Mouse (Mus musculus) adrenal gland, adult 18-20 months (tissue): Measurements from ENCODE around the gene Nf2. TPM values are rescaled to one million over a fixed set of nuclear protein-coding genes. Genes with fewer than 3 reads are reported as not detected.
A peak's percentile ranks its signal among the peaks of the same experiment; 100 is the strongest.
"Not testable (repeated sequence)": the region's sequence is repeated elsewhere in the genome, so short reads cannot be mapped to it uniquely, and the experiment has no call there.

Source experiments
- DNase-seq, 2 experiments: peaks; one replicate each; pipeline ENCODE4 v3.0.0; 2021 to 2022; ENCODE audit warnings: low spot score in 2 of 2
- total RNA-seq, 2 experiments: library from RNA; stranded (reverse); gene quantifications; 1 replicate in 1 of 2; 2 replicates in 1 of 2; pipeline ENCODE4 v1.2.3; 2021

Nf2 gene
- total RNA-seq, 2 experiments from 2014 or later, result 63.4 to 136 TPM

DNA sequence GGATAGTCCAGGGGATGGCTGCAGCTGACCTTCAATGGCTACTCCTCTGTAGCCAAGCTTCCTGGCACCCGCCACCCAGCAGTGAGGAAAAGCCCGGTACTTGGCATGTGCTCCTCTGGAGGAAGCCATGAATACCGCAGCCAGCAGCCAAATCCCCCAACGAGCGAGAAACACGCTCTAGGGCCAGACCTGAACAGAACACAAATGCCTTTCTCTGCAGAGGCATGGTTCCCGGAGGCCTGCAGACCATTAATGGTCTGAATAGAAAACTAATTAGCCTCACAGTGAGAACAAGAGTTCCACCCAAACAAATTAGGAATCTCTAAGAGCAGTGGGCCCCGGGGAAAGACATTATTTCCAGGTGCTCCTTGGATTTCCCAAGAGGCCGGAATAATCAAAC lies 46.3 kb downstream of the Nf2 start:
- peak in 1 of 2 experiments; percentile 25 for DNase-seq

DNA sequence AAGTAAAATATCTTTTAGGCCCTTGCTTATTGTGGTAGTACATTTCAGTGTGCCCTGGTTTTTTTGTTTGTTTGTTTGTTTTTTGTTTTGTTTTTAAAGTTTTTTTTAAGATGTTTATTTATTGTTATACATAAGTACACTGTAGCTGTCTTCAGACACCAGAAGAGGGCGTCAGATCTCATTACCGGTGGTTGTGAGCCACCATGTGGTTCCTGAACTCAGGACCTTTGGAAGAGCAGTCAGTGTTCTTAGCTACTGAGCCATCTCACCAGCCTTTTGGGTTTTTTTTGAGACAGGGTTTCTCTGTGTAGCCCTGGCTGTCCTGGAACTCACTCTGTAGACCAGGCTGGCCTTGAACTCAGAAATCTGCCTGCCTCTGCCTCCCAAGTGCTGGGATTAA lies 46.9 kb downstream of the Nf2 start:
- DNase-seq, result not testable (repeated sequence)

DNA sequence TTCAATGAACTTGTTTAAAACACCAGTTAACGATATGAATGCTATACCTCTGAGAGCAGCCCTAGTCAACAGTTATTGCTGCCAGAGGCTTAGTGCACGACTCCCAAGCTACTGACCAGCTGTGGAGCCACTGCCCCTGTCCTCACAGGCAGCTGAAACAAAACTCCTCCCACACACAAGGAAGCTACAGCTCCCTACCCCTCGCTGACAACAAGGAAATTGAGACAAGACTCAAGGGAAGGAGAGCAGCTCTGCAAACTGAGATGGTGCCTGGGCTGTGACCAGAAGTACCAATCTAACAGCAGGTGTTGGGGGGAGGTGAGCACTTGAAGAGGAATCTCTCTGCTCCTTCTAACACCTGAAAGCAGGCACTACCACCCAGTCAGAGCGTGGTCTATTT lies 48.7 kb downstream of the Nf2 start:
- no peak for DNase-seq

DNA sequence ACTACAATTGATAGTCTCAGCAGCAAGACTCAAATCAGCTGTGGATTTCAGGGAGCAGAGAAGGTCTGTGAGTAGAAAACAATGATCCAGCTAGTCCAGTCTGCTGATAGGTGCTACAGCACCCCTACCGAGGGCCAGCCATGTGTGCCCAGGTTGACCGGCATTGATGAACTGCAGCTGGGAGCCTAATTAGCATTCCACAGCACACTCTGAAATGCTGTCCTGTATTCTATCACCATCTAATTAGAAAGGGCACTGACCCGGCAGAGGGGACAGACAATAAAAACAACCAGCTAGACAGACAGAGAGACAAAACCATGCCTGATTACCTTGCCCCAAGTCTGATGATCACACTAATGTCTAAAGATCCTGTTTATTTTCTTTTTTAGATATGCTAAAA lies 56.3 kb downstream of the Nf2 start:
- DNase-seq, result no peak

DNA sequence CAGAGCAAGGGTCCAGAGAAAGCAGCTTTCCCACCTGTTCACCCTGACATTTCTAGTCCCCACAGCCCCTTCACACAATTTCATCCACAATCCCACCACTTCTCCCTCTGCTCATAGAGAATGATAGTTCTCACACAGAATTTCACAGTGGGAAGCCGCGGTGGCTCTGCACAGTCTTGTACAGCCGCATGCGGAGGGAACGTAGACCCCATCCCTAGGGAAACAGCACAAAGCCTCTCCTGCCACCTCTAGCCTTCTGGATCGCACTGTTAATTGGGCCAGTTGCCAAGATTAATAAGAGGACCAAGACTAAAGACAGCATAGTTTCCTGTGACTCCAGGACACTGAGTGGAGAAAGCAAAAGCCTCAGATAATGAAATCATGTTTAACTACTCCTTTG lies 57.8 kb downstream of the Nf2 start:
- DNase-seq, result no peak

DNA sequence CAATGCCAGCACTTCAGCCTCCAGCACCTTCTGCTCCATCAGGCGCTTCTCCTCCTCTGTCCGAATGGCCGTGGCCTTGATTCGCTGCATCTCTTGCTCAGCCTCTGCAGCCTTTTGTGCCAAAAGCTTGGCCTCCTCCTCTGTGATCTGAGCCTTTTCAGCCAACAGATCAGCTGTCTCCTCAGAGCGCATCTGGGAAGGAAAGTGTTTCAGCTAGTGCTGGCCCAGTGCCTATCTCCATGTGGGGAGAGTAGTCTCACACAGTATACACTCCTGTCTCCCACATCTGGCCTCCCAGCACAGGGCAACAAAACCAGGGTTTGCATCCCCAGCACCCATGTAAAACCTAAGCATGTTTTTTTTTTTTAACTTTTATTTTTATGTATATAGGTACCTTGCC lies 59.6 kb downstream of the Nf2 start:
- DNase-seq, result no peak

DNA sequence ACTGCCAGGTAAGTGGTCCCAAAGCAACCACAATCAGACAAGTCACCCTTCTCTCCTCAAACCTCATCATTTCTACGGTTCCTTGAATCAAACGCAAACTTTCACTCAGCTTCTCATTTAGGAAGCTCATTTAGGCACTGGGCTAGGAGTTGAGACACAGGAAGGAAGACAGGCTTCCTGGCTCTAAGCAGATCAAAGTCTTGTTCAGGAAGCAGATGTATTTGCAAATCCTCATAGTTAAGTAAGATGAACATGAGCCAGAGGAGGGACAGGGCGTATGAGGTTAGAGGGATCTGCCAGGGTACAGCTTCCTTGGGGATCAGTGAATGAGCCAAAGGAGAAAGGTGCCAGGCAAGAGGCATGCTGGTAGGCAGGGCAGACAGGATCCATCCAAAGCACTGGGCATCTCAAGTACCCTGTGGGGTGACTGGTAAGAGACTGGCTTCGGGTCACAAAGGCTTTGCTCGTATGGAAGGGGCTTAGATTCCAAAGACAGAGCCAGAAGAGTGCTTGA lies 64.7 kb downstream of the Nf2 start:
- no peak for DNase-seq

DNA sequence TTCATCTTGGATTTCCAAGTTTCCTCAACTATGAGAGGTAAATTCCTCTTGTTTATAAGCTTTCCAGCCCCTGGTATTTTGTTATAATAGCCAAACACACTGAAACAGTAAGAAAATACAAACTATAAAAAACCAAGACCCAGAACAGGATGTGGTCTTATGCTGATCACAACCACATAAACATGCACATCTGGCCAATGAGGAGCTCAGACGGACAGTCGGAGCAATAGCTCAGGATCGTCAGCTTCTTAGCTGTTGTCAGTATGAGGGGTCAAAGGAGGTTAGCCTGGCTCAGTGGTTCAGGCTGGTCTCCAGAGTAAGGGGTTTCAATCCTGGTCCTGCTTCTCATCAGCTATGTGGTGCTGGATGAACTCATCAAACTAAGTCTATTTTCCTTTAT lies 66.2 kb downstream of the Nf2 start:
- no peak for DNase-seq

DNA sequence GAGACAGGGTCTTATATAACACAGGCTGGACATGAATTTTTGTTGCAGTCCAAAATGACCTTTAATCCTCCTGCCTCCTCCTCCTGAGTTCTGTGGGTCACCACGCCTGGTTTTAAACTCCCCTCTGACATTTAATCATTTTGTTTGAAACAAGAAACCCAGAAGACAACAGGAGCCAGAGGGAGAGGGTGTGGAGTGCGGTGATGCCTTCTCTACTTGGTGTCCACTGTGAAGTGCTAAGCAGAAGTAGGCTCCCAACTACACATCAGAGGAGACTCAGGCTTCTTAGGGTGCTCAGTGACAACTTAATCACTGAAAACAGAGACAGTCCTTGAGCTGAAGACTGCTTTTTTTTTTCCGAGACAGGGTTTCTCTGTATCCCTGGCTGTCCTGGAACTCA lies 68.4 kb downstream of the Nf2 start:
- DNase-seq, result no peak

DNA sequence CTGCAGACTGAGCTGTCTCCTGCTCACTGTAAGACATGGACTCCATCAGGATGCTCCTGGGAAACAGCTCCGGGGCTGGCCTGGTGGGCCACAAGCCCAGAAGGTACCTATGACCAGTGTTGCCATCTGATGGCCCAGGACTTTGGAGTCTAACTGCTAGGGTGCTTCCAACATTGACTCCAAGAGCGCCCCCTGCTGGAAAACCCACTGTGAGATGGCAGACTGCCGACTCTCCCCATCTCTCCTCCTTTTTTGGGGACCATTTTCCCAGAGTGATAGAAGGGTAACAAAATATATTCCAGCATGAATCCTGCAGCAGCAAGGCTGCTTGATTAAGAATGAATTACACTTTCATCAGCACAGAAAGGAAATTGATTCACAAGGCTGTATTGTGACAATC lies 76.4 kb downstream of the Nf2 start:
- DNase-seq, result peak; percentile 77

DNA sequence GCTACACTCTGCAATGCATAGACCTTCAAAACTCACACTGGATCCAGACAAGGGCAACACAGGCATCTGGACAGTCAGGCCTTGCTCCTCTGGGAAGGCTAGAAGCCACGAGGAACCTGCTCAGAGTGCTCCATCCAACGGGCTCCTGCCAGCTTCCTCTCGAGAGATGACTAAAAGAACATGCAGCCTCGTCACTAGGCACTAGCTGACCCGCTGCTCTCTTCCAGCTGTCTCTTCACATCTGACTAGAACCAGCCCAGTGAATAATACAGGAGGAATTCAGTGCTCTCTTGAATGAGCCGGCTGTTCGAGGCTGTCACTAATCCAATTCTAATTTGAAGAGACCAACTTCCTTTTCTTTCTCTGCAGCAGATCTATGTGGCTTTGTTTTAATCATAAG lies 77.6 kb downstream of the Nf2 start:
- DNase-seq, result no peak

DNA sequence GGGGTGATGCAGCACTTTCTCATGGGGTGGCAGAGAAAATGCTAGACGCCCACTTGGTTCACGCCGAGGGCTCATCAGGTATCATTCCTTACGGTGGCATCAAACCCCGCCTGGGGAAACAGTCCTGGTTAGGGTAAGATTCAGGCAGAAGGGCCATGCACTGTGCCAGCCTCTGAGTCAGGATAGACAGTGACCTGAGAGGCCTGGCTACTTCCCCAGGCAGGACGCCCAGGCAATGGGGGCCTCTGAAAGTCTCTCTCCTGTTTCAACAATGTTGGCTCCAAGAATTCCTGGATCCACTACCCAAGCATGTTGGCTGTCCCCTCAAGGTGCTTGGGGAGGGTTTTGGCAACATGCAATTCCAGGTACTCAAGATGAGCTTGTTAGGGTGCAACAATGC lies 79.5 kb downstream of the Nf2 start:
- DNase-seq, result no peak

DNA sequence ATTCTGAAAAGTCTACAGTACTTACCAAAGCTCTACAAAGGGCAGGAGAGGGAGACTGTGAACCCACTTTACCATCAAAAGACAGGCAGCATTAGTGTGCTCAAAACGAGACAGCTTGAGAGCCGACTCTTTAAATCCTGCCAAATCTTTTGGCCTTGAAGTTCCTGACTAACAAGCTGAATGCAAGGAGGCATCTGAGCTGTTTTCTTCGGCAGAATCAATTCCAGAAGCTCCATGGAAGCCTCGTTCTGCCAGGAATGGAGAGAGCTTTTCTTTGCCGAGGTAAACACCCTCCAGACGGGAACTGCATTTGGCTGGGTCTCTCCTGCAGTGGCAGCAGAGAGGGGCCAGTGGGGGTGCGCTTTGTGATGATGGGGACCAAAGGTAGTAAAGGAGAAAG lies 80.0 kb downstream of the Nf2 start:
- no peak for DNase-seq

DNA sequence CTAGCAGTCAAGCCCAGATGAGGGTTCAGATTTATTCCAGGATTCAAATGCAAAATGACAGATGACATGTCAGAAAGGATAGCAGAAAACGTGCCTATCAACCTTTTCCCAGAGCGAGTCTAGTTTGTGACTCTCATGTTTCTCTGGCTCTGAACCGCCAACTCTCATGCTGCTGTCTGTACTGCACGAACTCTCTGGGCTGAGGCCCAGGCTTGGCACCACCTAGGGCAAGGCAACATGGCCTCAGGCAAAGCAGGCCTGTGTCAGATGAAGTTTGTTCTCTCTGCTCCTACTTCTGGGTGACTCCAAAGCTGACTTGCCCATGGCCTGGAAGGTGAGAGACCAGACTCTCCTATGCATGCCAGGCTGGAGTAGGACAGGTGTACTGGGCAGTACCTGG lies 80.9 kb downstream of the Nf2 start:
- no peak for DNase-seq

DNA sequence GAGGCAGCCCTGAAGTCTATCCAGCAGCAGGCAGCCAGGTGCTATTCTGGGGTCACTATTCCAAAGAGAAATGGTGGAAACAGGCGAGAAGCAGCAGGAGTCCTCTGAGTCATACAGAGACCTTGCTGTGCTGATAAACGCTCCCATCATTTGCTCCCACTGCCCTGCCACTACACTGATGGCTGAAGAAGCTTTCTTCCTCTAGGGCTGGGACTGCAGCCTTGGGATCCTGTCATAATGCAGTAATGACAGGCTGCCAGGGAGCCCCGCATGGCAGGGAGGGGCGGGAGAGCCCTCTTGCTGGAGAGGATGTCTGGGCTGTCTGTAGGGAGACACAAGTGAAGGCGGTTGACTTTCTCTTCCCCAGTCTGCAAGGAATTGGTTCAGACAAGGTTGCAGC lies 84.9 kb downstream of the Nf2 start:
- DNase-seq, result peak in 1 of 2 experiments; percentile 32

DNA sequence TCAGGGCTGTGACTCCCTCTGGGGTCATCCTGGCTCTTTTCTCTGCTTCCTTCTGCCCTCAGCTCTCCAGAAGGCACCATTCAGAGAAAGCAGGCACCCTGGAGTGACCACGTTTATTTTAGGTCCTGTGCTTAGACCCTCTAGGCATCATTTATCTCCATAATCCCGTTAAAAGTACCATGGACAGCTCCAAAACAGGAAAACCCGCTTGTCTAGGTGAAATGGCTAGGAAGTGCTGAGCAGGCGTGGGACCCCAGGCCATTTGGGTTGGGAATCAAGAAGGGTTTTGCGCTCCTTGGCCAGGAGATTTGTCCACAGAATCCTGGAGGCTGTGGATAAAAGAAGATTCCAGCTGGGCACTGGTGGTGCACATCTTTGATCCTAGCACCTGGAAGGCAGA lies 85.7 kb downstream of the Nf2 start:
- no peak for DNase-seq

DNA sequence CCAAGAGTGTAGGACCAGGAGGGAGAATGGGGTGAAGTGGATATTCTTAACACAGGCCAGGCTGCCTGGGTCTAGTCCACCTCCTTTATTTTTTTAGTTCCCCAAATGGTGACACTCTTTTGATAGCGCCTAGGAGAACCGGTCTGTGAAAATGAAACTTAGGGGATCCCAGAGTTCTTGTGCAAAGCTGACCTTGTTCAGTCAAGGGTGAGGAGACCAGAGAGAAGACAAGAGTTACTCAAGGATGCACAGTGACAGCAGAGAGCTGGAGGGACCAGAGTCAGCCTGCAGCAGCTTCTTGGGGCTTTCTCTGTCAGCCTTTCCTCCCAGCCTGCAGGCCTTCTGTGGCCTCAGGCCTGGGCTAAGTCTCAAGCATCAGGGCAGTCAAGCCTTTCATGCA lies 86.8 kb downstream of the Nf2 start:
- DNase-seq, result no peak

DNA sequence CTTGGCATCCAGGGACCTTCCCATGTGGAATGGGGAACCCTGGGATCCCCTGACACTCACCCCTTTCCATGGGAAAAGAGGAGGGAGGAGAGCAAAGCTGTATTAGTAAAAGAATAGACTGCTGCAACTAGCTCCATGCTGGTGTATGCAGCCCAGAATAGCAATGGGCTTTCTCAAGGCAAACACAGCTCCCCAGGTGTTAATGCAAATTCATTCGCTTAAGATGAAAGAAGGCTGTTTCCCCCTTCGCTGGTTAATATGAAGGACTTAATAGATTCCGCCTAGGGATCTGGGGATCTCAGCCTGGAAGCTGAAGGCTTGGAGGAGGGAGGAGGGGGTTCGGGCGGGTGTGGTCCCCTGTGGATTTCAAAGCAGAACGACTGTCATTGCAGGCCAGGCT lies 87.3 kb downstream of the Nf2 start:
- DNase-seq, result no peak

DNA sequence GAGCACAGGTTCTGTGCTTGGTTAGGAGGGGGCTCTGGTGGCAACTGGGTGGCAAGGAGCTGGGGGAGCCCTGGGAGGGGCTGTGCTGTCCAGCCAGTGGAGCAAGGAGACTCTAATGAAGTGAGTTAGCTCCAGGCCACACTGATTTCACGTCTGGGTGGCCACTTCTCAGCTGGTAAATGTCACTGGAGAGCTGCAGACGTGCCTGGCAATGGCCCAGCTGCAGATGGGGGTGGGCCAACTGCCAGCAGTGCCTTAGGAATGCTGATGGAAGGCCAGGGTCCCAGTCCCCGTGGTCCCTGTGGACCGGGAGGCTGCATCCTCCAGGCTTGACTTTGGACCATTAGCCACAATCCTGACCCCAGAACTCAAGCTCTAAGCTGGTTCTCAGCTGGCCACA lies 88.9 kb downstream of the Nf2 start:
- no peak for DNase-seq

DNA sequence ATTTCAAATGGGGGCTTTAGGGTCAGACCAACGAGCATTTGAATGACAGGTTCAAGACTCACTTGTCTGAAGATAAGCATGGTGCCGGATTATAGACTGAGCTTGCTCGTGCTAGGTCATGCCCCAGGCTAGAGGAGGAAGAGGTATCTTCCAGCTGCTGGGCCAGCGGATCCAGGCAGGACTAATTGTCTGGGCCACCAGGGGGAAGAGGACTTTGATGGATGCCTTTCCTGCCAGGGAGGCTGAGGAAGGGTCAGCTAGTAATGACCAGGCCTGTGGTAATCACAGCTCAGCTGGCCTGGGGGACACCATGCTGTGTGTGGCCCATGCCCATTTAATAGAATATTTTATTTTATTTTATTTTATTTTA lies 91.6 kb downstream of the Nf2 start:
- no peak for DNase-seq

DNA sequence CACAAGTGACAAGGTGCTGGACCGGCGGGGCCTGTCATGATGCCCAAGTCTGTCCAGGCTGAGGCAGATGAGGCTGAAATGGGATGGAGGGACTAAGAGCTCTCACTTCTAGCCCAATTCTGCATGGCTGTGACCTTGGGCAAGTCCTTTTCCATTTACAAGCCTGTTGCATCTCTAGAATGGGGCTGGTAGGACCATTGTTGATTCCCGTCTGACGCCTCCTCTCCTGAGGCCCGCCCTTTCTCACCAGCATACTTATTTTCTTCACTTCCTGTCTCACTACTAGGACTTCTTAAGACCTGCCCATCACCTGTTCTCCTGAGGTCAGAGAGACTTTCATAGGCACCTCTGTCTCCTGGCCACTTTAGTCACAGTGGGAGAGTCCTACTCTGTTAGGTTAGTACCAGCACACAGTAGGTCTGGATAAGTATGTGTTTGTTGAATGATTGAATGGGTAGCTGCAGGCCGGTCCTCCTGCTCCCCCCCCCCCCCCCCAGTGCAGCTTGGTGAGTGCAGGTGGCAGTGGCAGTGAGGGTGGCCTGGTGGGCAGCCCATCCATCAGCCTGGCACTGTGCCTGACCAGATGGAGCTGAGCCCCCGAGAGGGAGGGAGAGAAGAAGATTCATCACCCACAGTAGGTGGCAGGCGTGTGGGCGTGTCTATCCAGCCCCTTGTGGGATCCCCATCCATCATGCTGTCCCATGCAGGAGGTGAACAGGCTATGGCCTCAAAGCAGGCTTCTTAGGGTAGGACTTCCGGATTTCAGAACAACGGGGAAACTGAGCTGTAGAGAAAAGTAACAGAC lies 92.2 kb downstream of the Nf2 start:
- DNase-seq, result no peak

DNA sequence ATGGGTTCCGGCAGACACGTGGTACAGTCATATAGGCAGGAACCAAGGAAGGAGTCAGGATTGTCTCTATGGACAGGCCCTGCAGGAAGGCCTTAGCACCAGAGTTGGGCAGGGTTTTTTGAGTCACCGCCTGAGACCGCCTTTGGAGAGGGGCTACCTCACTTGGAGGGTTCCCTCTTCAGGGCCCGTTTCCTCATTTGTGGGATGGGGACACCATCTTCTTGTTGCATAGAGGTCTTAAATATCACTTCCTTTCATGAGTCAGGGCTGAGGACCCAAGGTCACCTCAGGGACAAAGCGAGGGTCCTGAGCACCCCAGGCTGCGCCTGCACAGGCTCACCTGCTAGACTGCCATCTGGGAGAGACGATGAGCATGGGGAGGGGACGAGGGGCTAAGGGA lies 92.9 kb downstream of the Nf2 start:
- DNase-seq, result no peak

DNA sequence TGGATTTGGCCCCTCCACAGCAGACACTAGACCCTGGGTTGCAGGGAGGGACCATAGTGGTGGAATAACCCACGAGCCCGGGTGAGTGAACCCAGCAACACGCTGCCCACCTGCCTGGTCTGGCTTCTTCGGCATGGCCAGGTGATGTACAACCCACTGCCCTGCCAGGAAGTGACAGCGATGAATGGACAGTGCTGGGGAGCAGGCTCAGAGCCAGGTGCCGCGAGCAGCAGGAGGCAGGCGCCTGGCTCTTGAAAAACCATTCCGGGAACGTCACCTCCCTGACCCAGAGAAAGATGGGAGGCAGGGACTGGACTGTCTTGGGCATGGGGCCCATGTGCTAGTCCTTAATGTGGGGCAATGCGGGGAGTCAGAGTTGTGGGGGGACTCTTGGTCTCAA lies 94.5 kb downstream of the Nf2 start:
- no peak for DNase-seq
